Mouse (Mus musculus) ES-Bruce4 (cell line): ENCODE results near the gene Bend4. TPM values are rescaled to one million over a fixed set of nuclear protein-coding genes. Genes with fewer than 3 reads are reported as not detected.

ENCODE experiments used
- H3K27ac ChIP-seq: 2 replicates; pipeline ENCODE4 v1.5.1; 2012; ENCODE audit warnings: low read length, inconsistent platforms; ENCODE audit not compliant: insufficient read depth
- H3K27me3 ChIP-seq: 2 replicates; pipeline ENCODE4 v1.6.1; 2012; ENCODE audit warnings: mild to moderate bottlenecking, low read length, inconsistent platforms; ENCODE audit not compliant: control insufficient read depth, poor library complexity, insufficient read depth, severe bottlenecking
- H3K36me3 ChIP-seq: 2 replicates; pipeline ENCODE4 v1.6.1; 2012; ENCODE audit warnings: inconsistent platforms, mild to moderate bottlenecking, low read length, moderate library complexity; ENCODE audit not compliant: control insufficient read depth, poor library complexity, insufficient read depth, severe bottlenecking
- H3K4me1 ChIP-seq: one replicate; pipeline ENCODE4 v1.8.1; 2011; ENCODE audit warnings: low read length; ENCODE audit not compliant: control insufficient read depth, insufficient read depth
- H3K4me3 ChIP-seq: 2 replicates; pipeline ENCODE4 v1.5.1; 2011; ENCODE audit warnings: low read depth, mild to moderate bottlenecking, low read length
- H3K9ac ChIP-seq: 2 replicates; pipeline ENCODE4 v1.6.1; 2012; ENCODE audit warnings: low read depth, mild to moderate bottlenecking, inconsistent platforms; ENCODE audit not compliant: poor library complexity, severe bottlenecking
- H3K9me3 ChIP-seq: replicated peaks from 2 replicates; pipeline ENCODE4 v1.6.1; 2012; ENCODE audit warnings: mild to moderate bottlenecking, low read length, inconsistent platforms; ENCODE audit not compliant: control insufficient read depth, poor library complexity, insufficient read depth, severe bottlenecking
- CTCF ChIP-seq: IDR thresholded peaks from one replicate; pipeline ENCODE4 v1.8.1; 2011; ENCODE audit warnings: low read depth, low read length
- EP300 ChIP-seq: IDR thresholded peaks from 2 replicates; pipeline ENCODE4 v1.6.1; 2011; ENCODE audit warnings: low read depth, low read length; ENCODE audit not compliant: insufficient read depth
- POLR2A ChIP-seq: IDR thresholded peaks from one replicate; pipeline ENCODE4 v1.8.1; 2011; ENCODE audit warnings: low read length; ENCODE audit not compliant: insufficient read depth
- polyA plus RNA-seq: library from polyadenylated mRNA; stranded (reverse); fragments of >200 nt; gene quantifications from 2 replicates; pipeline ENCODE4 v1.2.4, GENCODE M21; 2011; ENCODE audit warnings: low read depth; ENCODE audit not compliant: missing spikeins, insufficient read depth, insufficient read length

Bend4 gene
- polyA plus RNA-seq, 1 experiment, result 44.7 TPM

DNA sequence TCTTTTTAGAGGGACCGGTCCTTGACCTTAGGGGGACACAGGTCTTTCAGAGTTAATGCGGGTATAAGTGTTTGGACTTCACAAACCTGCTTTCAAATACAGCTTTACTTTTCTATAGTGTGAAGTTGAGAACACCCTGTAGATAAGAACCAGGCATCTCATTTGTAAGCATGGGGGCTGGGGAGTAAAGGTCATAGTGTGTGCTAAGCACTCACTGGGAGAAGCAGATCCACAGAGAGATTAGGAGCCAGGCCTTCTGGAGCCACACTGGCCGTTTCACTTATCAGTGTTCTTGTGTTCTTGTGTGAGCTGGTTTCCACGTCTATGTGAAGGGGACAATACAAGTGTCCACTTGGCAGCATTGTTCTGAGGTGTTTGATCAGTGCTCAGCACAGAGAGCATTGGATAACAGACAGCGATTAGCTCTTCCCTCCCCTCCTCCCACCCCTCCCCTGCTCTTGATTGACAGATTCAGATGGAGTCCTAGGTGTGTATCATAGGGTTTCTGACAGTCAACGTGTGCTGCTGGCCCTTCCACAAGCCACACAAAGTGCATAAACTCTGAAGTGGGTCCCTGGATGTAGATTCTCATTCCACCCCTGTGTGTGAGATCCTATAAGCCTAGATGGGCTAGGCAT lies 14.8 kb upstream of the Bend4 start:
- Histone ChIP-seq H3K27me3 (no peaks in the 10 kb centered on the region), H3K4me1 (peaks cover 3% of the 10 kb centered on the region), H3K36me3 (no peaks in the 10 kb centered on the region), H3K9ac (no peak overlapping the region), H3K27ac (no peak overlapping the region), H3K9me3 (no peaks in the 10 kb centered on the region), H3K4me3 (no peak overlapping the region)
- TF ChIP-seq POLR2A, result no peak
- TF ChIP-seq CTCF, result no peak
- TF ChIP-seq EP300, result no peak

DNA sequence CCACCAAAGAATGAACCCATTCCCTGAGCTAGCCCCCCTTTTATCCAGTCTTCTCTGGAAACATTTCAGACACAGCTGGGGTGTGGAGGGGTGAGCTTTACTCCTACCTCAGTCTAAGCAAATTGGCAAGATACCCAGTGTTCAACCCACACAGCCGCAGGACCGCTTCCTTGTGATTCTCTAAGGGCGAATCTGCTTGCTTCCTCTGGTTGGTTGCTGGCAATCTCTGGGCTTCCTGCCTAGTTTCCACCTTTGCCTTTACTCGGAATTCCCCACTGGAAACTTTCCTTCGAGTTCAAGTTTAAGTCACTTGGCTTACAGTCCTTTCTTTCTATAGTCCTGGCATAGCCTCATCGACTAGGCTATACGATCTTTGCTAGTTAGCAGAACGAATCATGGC lies 12.5 kb upstream of the Bend4 start:
- H3K9me3 ChIP-seq, result no peaks in the 10 kb centered on the region
- no peak overlapping the region for H3K4me3 ChIP-seq
- no peaks in the 10 kb centered on the region for H3K27me3 ChIP-seq
- H3K4me1 ChIP-seq, result peaks cover 3% of the 10 kb centered on the region
- no peak overlapping the region for H3K9ac ChIP-seq
- H3K36me3 ChIP-seq, result no peaks in the 10 kb centered on the region
- H3K27ac ChIP-seq, result no peak overlapping the region
- TF ChIP-seq EP300 (no peak), CTCF (no peak), POLR2A (no peak)

GRCm38 (mm10) chr5:67437403-67437802 lies 9.3 kb upstream of the Bend4 start:
- H3K27me3 ChIP-seq, result no peaks in the 10 kb centered on the region
- H3K36me3 ChIP-seq, result no peaks in the 10 kb centered on the region
- no peak overlapping the region for H3K9ac ChIP-seq
- no peak for TF ChIP-seq CTCF
- TF ChIP-seq EP300, result no peak
- TF ChIP-seq POLR2A, result no peak
- H3K4me1 ChIP-seq, result no peaks in the 10 kb centered on the region
- no peak overlapping the region for H3K4me3 ChIP-seq
- H3K27ac ChIP-seq, result no peak overlapping the region
- no peaks in the 10 kb centered on the region for H3K9me3 ChIP-seq

DNA sequence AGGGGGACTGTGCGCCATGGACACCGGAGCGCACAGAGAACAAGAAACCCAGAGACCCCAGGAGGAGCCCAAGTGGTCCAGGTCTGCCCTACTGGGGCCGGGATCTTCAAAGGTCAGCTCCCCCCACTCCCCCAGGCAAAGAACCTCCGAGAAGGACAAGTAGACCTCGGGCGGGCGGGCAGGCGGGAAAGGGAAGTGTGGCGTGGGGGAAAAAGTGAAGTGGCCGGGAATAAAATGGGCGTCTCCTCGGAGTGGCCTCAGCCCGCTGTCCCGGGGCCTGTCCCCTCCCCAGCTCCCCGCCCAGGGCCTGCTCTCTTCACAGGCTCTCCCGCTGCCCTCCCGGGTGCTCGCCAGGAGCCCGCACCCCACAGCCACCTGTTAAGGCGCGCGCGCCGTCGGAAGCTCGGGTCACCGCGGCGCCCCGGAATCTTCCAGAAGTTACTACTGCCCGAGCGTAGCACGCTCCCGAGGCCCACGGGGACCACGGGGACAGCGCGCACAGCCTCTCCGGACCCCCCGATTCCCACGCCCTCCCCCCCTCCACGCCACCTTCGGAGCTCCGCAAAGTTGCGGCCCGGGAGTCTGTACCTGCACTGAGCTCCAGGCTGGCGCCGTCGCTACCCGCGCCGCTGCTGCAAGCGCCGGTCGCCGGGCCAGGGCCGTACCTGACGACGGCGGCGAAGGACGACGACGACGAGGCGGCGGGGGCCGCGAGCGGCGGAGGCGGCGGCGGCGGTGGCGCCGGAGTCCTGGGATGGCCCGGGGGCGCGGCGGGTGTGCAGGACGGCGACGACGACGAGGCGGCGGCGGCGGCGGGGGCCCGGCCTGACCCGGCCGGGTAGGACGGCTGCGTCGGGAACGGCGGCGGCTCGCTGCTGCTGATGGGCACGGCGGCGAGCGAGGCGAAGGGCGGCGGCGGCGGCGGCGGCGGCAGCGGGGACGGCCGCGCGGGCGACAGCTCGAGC lies 1.4 kb downstream of the Bend4 start:
- peak overlapping the region; percentile 94 for H3K9ac ChIP-seq
- TF ChIP-seq POLR2A (no peak), EP300 (no peak), CTCF (no peak)
- H3K27ac ChIP-seq, result no peak overlapping the region
- H3K36me3 ChIP-seq, result no peaks in the 10 kb centered on the region
- peak overlapping the region; percentile 75 for H3K4me3 ChIP-seq
- H3K9me3 ChIP-seq, result no peaks in the 10 kb centered on the region
- H3K27me3 ChIP-seq, result peaks cover 8% of the 10 kb centered on the region; the same call in 1 of the 2 replicates
- no peaks in the 10 kb centered on the region for H3K4me1 ChIP-seq

DNA sequence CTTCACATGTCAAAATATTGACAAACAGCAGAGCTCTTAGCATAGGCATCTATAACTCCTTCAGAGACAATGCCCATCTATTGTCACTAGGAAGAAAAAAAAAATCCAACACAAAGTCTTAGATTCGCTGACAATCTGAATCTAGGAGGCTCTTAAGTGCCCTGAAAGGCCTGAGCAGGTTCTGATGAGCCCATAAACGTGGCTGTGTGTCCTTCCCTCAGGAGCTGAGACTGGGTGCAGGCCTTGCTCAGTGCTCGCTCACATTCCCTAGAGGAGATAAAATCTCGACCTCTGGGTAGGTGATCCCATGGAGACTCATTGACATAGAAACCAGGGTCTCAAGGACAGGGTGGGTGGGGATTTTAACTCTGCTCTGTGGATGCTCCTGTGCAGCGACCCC lies 2.1 kb downstream of the Bend4 start:
- H3K9me3 ChIP-seq, result no peaks in the 10 kb centered on the region
- no peaks in the 10 kb centered on the region for H3K36me3 ChIP-seq
- H3K4me1 ChIP-seq, result no peaks in the 10 kb centered on the region
- H3K9ac ChIP-seq, result peak overlapping the region; percentile 94
- H3K27ac ChIP-seq, result no peak overlapping the region
- TF ChIP-seq POLR2A (no peak), EP300 (no peak), CTCF (no peak)
- H3K4me3 ChIP-seq, result peak overlapping the region; percentile 69
- peaks cover 8% of the 10 kb centered on the region; the same call in 1 of the 2 replicates for H3K27me3 ChIP-seq

- Histone ChIP-seq H3K4me3 (no peak overlapping the region), H3K27me3 (peaks cover 8% of the 10 kb centered on the region; the same call in 1 of the 2 replicates), H3K4me1 (no peaks in the 10 kb centered on the region), H3K9me3 (no peaks in the 10 kb centered on the region), H3K9ac (no peak overlapping the region), H3K36me3 (no peaks in the 10 kb centered on the region), H3K27ac (no peak overlapping the region)
- TF ChIP-seq CTCF, result no peak
- no peak for TF ChIP-seq EP300
- TF ChIP-seq POLR2A, result no peak
Measured at GRCm38 (mm10) chr5:67424636-67425035, 3.5 kb downstream of the Bend4 start.
